Comparison of ENCODE assay signal across 16 mouse cellular contexts in the genomic region with DNA sequence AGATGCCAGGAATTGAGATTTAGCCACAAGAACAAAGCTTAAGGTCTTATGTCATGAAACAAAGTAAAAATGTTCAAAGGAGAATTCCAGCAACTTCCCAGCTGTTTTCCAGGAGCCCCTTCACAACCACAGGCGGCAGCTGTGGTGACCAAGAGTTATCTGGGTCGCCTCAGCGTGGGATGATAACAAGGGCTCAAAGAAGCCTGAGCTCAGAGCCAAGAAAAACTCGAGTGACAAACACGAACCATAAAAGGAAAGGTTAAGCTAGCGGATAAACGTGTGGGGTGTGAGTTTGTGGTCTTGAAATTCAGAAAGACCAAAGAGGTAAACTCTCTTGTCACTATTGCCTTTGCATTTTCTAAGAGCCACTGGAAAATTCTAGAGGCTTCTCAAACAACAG. TPM values are rescaled to one million over a fixed set of nuclear protein-coding genes. Genes with fewer than 3 reads are reported as not detected.
DNase-seq lines count a peak whose midpoint lies in the region; ATAC-seq and TF ChIP-seq lines count a peak whose summit lies in the region.
"Had no signal": no experiment of that assay in that cellular context is flagged by ENCODE, and none has a peak within 500 bp of the region (broad histone marks: within the 10 kb centered on the region; RNA-seq: fewer than 3 reads in every experiment).

No protein-coding gene starts in this region.

- intact Hi-C loops in gastrocnemius, adult 2 months (cut with DNase I), result no loop called here
- intact Hi-C loops in gastrocnemius, postnatal 14 days (cut with DNase I; ENCODE audit: low total_unique reads), result no loop called here

- no peak for TF ChIP-seq CTCF in gastrocnemius, adult 2 months (IDR thresholded peaks at IDR 0.05)

- no peak overlapping the region for H3K4me3 ChIP-seq in gastrocnemius, adult 2 months
- H3K4me3 ChIP-seq in heart, embryonic 16.5 days (ENCODE audit: low read length), result no peak overlapping the region
- H3K4me3 ChIP-seq: stomach, embryonic 15.5 days had no signal

- H3K4me2 ChIP-seq in heart, embryonic 16.5 days (ENCODE audit: low read depth, low read length), result peak overlapping the region; percentile 4; the same call in 1 of the 2 replicates
- H3K4me2 ChIP-seq: stomach, embryonic 15.5 days had no signal

- no peaks in the 10 kb centered on the region for H3K9me3 ChIP-seq in heart, embryonic 16.5 days (replicated peaks; ENCODE audit: control insufficient read depth, low read length)
- H3K9me3 ChIP-seq: stomach, embryonic 15.5 days had no signal

- H3K27me3 ChIP-seq in heart, embryonic 16.5 days (ENCODE audit: control insufficient read depth, insufficient read depth, low read length), result no peaks in the 10 kb centered on the region
- H3K27me3 ChIP-seq: CH12.LX; Patski; stomach, embryonic 15.5 days had no signal

- peaks cover 26% of the 10 kb centered on the region for H3K4me1 ChIP-seq in heart, embryonic 16.5 days (ENCODE audit: control insufficient read depth, insufficient read depth, low read length)

- peak overlapping the region; percentile 1; the same call in 1 of the 2 replicates for H3K27ac ChIP-seq in gastrocnemius, adult 2 months
- peak overlapping the region; percentile 72 for H3K27ac ChIP-seq in heart, embryonic 16.5 days (ENCODE audit: low read length)
- H3K27ac ChIP-seq: stomach, embryonic 15.5 days had no signal

- no peaks in the 10 kb centered on the region for H3K36me3 ChIP-seq in heart, embryonic 16.5 days (ENCODE audit: control insufficient read depth, insufficient read depth)
- H3K36me3 ChIP-seq: stomach, embryonic 15.5 days had no signal

- peak; percentile 33; the same call in 1 of the 2 replicates for ATAC-seq in heart, embryonic 16.5 days (replicated peaks; ENCODE audit: extremely low read depth, insufficient read depth, low FRiP score)
- ATAC-seq: liver, postnatal 0 days; Patski had no signal

- no peak for DNase-seq in gastrocnemius, adult 2 months
- no peak for DNase-seq in gastrocnemius, postnatal 25 days
- DNase-seq in kidney, postnatal 10 days, result peak; percentile 38
- DNase-seq in kidney, adult 11 months, result no peak
- DNase-seq in Muller cell, postnatal 12 days (ENCODE audit: inconsistent ontology term), result peak; percentile 50
- no peak for DNase-seq in neural tube, embryonic 10.5 days (ENCODE audit: extremely low spot score, low spot score)
- no peak for DNase-seq in gastrocnemius, postnatal 14 days
- DNase-seq: cerebellum, postnatal 25 days; liver, postnatal 0 days had no signal

- no peak overlapping the region for H3K9ac ChIP-seq in heart, embryonic 16.5 days (ENCODE audit: low read length)
- H3K9ac ChIP-seq: liver, postnatal 0 days; stomach, embryonic 15.5 days had no signal

- WGBS in heart, embryonic 16.5 days, result 11% methylated on average over 7 of the region's 7 CpGs

RNA-seq across cellular contexts. Expression of a gene that starts 25.7 kb away (rescaled TPM):
- total RNA-seq in gastrocnemius, adult 2 months (2021), result not detected
- under 1 TPM in 1 of 2 experiments, not detected in 1; 0.18 TPM for total RNA-seq in gastrocnemius, postnatal 25 days (2021)
- 0.51 and 0.68 TPM in 2 replicates for polyA plus RNA-seq in heart, embryonic 16.5 days (2015; fragmentation: Nextera tagmentation; extraction: Ambion mirVana)
- under 1 TPM; 0.10 to 0.18 TPM for total RNA-seq in gastrocnemius, postnatal 14 days (2021)
- total RNA-seq: adrenal gland, adult 18-20 months; CH12.LX had no signal
- polyA plus RNA-seq: liver, postnatal 0 days; Patski; small intestine, adult 2 months had no signal

RNA-seq across cellular contexts. Expression of a gene that starts 58.7 kb away (rescaled TPM):
- 1 to 10 TPM in 1 of 2 experiments, not detected in 1; 1.6 TPM for total RNA-seq in gastrocnemius, adult 2 months (2021)
- total RNA-seq in gastrocnemius, postnatal 25 days (2021), result 1 to 10 TPM in 1 of 2 experiments, not detected in 1; 1.7 TPM
- 2.7 and 4.4 TPM in 2 replicates for polyA plus RNA-seq in heart, embryonic 16.5 days (2015; fragmentation: Nextera tagmentation; extraction: Ambion mirVana)
- total RNA-seq in gastrocnemius, postnatal 14 days (2021), result 1 to 10 TPM; 1.6 to 2.2 TPM
- total RNA-seq: adrenal gland, adult 18-20 months; CH12.LX; left cerebral cortex, postnatal 25 days had no signal
- polyA plus RNA-seq: liver, postnatal 0 days; Patski; small intestine, adult 2 months had no signal

Comparison
In these comparisons a context has a peak if more than half of its experiments do, and no peak if none do; other contexts are left out.
1. DNase-seq: peak in kidney, postnatal 10 days (single experiment) and Muller cell, postnatal 12 days (single experiment); none in gastrocnemius, adult 2 months (single experiment), gastrocnemius, postnatal 25 days (single experiment), kidney, adult 11 months (single experiment), neural tube, embryonic 10.5 days (single experiment) and gastrocnemius, postnatal 14 days (single experiment).